Mouse (Mus musculus) ES-CJ7 (cell line): ENCODE data around the gene Cdk19.

Experiments
- DNase-seq: peaks from one replicate; pipeline ENCODE4 v3.0.0; 2011; ENCODE audit warnings: low read depth, low spot score

The Cdk19 gene

DNA sequence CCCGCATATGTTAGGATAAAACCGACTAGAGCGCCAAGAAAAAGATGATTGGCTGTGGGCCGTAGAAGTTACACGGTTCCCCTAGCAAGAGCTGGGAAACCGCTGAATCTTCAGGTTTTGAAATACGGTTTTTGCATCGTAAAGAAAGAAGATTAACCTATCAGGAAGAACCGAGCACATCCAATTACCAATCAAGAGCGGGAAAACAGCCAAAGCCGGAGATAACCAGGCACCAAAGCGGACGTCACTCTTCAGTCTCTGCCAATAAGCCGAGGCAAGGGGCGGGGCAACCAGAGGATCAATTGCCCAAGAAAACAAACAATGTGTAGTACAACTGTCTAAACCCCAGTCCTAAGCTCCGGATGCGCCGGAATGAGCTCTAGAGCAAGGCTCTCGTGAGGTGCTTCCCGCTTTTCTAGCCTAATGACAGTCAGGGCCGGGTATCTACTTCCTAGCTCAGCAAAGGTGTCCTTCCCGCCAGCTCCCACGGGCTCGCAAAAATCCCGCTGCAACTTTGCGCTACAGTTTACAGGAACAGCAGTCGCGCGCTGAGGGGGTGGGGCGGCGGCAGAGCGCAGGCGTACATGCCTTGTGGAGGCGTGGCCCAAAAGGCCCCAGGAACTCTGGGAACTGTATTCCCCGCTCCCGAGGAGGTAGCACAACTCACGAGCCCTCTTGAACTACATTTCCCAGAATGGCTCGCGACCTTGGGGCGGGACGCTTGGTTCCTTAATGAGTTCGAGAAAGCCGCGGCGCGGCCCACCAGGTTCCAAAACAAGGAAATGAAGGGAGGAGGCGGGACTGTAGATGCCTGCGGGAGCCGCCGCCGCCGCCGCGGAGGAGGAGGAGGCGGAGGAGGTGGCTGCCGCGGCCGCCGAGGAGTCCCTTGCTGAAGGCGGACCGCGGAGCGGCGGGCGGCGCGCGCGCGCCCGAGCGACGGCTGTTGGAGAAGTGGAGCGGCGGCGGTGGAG is 9.5 kb downstream of the Cdk19 start:
- DNase-seq, result peak; percentile 99

DNA sequence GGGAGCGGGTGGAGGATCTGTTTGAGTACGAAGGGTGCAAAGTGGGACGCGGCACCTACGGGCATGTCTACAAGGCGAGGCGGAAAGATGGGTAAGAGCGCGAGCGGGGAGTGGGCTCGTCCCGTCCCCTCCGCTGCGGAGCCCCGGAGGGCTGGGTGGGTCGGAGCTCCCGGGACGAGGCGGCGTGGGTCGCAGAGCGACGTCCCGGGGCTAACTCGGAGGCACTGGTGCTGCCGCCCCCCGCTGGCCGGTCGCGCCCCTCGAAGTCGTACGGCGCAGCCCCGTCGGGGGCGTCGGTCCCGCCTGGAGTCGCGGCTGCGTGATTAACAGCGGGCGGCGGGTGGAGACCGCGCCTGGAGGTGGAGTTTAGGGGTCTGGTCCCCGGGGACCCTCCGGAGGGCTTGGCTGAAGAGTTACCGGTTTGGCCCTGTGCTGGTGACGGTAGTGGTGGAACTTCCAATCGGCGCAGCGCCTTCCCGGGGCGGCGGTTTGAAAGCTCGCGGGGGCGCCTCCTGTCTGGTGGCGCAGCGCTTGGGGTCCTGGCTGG is 10.3 kb downstream of the Cdk19 start:
- peak; percentile 44 for DNase-seq

DNA sequence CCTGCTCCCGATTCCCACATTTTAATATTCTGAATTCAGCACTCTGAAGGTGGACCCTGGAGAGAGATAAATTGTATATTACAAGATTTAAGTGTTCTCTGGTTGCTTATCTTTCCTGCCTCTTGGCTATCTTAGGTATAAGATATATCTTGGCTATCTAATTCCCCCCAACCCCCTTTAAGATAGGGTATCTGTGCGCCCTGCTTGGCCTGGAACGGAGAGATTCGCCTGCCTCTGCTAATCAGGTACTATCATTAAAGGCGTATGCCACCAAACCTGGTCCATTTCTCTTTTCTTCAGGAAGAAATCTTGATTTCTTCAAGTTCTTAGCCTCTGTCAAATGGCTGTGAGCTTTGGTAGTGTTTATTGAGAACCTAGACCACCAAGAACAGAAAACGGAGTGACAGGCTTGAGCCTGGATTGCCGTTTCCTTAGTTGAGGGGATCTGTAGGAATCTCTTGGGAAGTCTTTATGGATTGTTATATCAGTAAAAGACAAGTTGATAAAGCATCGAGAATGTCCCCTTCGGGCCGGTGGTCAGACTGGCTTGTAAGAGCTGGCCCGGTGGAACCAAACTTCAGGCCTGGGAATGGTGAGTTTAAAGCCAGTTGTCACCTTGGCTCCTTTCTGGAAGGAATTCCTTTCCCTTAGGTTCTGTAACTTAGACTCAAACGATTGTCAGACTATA is 11.0 kb downstream of the Cdk19 start:
- DNase-seq, result no peak

DNA sequence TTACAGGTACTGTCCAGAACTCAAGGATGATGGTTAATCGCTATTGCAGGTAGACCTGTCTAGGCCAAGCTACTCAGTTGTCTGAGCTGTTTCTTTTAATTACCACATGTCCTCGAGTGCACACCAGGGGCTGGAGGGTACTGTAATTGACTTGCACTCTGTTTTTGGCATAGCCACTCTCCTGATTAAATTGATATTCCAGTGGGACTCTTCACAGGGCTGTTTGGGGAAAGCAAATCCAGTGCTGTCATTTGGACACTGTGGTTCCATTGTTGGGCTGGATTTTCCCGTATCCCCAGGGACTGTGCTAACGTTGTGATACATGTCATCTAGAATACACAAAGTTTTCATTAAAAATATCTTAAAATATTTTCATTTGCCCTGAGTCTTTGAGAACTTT is 11.8 kb downstream of the Cdk19 start:
- DNase-seq, result no peak

DNA sequence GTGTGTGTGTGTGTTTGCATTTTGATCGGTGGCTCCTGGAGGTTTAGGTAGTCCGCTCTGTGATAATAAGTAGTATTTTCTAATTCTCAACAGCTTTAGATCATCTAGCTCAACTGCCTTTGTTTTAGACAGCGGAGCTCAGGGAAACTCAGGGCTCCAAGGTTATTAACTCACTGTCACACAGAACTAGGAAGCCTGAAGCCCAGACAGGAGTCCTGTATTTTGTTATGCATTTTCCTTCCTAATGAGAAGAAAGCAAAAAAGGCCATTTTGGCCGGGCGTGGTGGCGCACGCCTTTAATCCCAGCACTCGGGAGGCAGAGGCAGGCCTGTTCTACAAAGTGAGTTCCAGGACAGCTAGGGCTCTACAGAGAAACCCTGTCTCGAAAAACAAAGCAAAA is 14.7 kb downstream of the Cdk19 start:
- DNase-seq, result no peak

DNA sequence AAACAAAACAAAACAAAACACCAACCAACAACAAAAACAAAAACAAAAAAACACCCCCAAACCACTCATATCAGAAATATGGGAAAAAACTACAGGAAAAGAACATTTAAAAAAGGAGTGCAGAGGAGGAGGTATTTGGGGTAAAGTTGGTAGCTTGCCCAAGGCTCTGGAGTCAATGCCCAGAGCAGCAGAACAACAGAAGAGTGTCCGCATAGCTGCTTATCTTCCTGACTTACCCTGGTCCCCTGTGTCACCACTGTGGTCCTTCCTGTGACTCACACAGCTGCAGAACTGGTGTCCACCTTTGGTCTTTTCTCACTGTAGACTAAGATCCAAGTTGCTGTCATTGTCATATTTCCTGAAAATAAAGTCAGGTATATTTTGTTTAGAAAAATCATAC is 15.2 kb downstream of the Cdk19 start:
- DNase-seq, result no peak

DNA sequence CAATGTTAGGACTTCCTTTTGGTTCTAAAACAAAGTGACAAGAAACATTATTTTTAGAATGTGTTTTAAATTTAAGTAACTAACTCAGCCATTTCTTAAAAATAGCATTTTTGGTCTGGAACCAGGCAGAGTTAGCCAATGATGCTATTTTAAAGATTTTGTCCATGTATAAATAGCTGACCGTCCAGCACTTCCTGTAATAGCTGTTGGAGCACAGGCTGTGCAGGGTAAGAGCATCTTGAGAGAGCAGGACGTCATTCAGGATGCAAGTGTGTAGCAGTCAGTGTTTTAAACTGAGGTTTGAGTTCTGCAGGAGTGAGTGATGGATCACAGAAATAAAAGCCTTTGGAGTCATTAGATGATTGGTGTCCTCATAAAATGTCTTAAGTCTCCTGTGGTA is 18.8 kb downstream of the Cdk19 start:
- DNase-seq, result no peak

DNA sequence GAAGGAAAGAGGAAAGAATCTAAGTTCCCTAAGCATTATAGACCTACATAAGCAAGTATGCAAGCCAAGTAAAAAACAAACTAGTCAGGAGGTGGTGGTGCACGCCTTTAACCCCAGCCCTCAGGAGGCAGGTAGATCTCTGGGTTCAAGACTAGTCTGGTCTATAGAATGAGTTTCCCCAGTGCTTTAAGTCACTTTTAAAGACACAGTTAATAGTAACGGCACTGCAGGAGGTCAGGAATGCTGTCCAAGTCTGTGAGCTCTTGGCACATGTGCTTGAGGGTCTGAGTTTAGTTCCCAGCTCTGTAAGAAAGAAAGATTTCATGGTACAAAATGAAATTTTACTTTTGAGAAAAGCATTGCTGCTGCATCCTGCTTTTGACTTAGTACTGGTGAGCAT is 19.8 kb downstream of the Cdk19 start:
- DNase-seq, result peak; percentile 70

DNA sequence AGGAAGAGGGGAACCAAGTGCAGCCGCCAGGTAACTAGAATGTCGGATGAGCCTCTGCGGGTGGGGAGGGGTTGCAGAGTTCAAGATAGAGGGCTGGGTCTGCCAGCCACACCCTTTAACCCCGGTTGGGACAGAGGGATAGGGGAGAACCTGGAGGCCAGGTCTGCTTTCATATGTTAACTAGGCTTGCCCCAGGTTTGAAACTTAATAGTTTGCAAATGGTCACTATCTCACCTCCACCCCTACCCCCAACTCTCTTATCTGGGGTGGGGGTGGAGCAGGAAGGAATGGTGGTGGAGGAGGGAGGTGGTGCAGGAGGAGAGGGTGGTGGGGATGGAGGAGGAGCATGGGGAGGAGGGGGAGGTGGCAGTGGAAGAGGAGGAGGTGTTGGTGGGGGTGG is 23.6 kb downstream of the Cdk19 start:
- peak; percentile 97 for DNase-seq

DNA sequence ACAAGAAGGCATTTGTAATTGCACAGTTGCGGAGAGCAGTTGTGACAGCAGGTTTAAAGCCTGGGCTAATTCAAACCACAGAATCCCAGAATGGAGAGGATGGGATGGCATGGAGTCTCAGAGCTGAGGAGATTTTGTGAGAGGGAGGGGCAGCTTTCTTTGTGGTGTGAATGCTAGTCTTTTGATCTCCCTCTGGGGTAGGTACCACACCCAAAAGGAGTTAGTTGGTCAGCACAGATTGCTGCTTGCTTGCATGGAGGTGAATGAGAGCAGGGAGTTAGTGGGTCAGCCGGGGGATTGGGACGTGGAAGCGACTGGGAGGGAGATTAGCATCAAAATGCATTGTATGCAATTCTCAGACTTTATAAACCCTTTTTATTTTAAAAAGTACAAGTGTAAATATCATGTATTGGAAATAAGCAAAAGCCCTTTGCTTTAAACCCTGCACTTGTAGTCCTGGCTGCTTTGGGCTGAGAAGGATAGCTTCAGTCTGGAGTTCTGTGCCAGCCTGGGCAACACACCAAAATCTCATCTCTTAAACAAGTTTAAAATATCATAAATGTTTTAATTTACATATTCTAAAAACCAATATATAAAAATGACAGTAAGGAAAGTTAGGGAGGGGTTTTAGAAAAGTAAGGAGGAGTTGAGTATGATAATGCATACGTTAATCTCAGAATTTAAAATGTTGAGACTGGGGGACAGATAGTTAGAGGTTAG is 25.4 kb downstream of the Cdk19 start:
- DNase-seq, result peak; percentile 88

DNA sequence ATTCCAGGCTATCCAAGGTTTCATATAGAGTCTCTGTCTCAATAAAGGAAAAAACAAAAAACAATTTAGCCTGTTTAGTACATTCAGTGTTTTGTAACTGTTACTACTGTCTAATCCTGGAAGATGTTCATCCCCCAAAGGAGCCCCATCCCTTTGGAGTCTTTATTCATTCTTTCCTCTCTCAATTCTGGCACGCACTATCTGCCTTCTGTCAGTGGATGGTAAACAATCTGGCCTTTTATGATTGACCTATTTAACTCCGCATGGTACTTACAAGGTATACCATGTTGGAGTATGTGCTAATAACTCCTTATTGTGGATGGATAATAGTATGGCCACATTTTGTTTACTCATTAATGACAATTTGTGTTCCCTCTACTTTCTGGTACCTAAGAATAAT is 26.6 kb downstream of the Cdk19 start:
- DNase-seq, result no peak

DNA sequence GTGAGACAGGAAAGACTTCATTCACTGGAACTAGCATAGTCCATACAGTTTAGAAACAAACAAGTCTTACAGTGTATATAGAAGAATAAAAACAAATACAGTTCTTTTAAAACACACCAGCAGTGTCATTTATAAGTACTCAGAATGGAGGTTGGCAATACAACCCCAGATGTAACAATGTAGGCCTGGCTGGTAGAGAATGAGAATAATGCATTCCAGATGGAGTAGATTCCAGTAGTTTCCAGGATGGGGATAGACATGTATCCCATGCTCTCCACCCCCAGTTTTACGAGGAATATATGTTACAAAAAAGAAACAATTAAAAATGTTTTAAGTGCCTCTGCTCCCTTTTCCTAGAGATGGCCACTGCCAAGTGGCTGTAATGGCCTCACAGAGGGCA is 29.2 kb downstream of the Cdk19 start:
- DNase-seq, result no peak

DNA sequence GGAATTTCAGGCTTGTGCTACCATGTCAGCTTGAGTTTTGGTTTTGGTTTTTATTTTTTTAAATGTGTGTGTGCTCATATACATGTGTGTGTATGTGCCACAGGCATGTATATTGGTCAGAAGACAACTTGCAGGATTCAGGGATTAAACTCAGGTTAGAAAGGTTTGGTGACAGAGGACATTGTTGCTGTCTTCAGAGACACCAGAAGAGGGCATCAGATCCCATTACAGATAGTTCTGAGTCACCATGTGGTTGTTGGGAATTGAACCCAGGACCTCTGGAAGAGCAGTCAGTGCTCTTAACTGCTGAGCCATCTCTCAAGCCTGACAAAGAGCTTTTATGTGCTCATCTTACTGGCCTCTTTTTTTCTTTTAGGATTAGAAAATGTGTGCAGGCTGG is 30.8 kb downstream of the Cdk19 start:
- DNase-seq, result no peak

DNA sequence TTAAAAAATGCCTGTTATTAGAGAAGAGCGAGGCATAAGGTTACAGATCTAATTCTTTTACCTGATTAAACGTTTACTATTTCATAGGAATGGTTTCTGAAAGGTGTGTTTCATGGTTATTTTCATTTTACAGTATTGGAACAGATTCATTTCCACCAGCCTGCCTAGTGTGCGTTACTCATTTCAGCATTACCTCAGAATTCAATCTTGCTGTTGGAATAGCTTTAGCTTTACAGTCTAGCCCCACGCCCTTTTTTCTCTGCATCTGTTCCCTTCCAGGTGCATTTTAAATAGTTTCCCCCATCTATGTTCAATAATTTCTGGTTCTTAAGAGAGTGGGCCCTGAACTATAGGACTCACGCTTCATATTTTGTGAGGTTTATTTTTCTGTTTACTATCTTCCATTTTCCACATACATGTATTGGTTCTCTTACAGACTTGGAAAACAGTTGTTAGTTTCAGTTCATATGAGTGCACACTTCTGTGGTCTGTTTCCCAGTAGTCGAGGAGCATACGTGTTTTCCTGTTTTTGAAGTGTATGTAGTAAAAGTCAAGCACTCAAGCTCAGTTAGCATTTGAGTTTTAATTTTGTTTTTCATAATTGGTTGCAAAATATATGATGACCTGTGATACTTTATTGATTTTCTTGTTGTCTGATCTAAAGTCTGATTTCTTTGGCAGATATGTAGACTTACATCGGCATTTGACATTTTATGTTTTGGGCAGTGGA is 32.0 kb downstream of the Cdk19 start:
- no peak for DNase-seq

DNA sequence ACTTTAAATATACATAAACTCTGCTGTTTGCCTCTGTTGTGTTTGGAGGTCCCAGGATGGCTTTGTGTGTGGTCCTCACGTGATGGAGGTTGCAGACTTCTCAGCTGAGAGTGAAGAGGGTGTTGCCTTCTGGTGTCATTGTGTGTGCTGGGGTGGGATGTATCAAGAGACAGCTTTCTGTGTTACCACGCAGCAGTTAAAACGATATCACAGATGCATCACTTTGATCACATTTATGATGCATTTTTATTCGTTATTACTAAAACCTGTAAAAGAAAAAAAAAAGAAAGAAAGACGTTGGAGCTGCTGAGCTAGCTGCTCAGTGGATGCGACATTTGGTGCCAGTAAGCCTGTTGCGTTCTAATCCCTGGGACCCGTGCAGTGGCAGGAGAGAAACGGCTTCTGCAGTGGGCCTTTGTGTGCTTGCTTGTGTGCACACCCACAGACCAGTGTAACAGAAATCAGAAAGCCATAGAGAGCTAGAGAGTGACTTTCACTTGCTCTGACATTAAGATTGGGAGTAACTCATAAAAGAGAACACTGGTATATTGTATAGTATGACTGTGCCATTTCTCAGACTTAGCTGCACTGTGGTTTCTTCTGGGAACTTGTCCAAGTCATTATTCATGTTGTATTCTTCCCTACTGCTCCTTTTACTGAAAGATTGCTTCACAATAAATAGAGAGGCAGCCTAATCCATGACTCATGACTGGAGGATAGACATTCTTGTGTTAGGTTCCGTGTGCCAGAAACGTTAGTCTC is 32.7 kb downstream of the Cdk19 start:
- peak; percentile 62 for DNase-seq

DNA sequence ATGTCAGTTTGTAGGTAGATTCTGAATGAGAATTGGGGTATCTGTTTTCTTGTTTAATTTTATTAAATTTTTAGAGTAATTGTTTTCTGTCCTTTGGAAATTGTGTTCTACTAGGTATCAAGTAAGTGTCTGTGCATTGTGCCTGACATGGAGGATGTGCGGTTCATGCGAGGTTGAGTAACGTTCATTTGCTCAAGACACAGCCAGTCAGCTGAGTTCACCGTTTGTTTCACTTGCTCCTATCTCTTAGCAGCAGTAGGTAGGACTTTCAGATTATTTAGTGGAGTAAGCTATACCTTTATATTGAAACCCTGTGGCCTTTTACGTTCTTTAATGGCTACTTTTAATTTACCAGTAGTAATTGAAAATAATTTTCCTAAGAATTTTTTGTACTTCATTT is 34.4 kb downstream of the Cdk19 start:
- no peak for DNase-seq

DNA sequence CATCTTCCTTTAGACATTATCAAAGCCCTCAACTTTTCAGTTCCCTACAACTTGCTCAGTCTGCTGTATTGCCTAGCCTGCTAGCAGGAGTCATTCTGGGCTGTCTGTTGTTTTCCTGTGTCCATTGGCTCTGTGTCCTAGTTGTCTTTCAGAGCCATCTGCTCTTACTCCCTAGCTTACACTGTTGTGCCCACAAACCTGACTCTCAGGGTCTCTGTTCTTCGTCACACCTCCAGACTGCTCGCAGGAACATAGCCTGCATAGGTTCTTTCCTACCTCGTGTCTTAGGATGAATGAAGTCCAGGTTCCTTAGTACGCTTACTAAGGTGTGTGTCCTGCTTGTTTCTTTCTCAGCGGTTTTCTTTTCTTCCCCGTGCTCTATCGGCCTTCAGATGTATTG is 35.5 kb downstream of the Cdk19 start:
- DNase-seq, result no peak

DNA sequence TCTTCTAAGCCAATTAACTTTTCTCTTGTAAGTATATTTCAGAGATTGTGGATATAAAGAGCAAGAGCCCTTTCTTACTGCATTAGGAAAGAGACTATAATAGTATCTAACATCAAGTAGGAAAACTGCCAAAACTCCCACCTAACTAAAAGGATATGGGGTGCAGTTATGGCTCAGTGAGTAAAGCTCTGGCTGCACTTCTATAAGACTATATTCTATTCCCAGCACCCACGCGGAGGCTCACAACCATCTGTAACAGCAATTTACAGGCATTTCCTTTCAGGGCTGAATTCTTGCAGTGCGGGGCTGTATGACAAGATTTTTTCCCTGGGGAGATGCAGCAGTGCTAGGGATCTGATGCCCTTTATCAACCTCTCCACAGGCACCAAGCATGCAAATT is 36.9 kb downstream of the Cdk19 start:
- no peak for DNase-seq

DNA sequence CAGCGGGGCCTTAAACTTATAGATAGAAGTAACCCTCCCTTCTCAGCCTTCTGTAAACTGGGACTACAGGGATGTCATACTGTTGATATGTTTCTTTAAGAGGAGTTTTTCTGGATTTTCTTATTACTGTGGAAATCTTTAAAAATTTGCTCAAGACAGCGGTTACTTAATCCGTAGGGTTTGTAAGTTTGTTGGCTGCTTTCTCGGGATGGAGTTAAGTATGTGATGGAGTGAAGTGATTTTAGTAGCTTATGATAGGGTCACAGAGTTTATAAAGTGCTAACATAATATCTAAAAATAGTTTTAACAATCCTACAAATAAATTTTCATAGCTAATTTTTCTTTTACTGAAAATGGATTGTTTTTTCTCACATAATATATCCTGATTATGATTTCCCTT is 38.9 kb downstream of the Cdk19 start:
- DNase-seq, result no peak

DNA sequence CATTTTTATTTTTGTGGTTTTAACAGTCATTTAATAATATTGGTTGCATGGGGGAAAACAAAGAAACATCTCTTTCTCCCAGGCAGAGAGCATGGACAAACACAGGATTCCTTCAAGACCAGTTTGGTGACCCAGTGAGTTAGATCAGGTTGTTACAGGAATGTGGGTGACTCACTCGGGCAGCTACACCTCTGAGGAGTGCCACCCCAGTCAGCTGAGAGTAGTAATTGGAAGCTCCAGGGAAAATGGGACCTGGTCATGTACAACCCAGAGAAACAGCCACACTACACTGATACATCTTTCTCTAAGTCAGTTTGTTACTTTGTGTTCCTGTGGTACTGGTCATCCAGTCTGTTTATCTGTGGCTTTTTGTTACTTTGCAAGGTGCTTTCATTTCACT is 40.3 kb downstream of the Cdk19 start:
- DNase-seq, result no peak

DNA sequence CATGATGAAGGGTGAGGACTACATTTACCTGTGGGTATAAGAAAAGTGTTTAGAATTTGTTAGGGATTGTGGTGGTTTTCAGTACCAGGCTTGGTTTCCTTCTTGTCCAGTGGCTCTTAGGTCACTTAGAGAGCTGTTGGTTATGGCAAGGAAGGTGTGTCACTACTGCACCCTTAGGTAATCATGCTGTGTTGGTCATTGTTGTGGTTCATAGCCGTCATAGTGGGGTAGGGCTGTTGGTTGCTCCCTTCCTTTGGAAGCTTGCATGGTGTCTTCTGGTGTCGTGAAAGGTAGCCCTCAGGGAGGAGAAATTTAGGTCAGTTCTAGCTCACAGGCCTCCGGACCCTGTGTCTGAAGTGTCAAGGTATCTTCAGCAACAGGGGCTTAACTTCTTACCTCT is 46.0 kb downstream of the Cdk19 start:
- DNase-seq, result no peak
